Mouse (Mus musculus): ENCODE data around the gene Selenok.

- no peak for TF ChIP-seq POLR2A (IDR thresholded peaks at IDR 0.05; ENCODE audit: control insufficient read depth, extremely low read depth, insufficient read depth, low read length, poor library complexity)
- TF ChIP-seq CTCF (IDR thresholded peaks at IDR 0.05; ENCODE audit: borderline replicate concordance, control insufficient read depth, extremely low read depth, insufficient read depth, low read length, poor library complexity) = no peak
Measured at GRCm38 (mm10) chr14:29957393-29957792, 10.7 kb upstream of the Selenok start.

Data from thymus, adult 2 months (tissue).